Comparison of ENCODE assay signal across 1 mouse cellular context in the genomic region with DNA sequence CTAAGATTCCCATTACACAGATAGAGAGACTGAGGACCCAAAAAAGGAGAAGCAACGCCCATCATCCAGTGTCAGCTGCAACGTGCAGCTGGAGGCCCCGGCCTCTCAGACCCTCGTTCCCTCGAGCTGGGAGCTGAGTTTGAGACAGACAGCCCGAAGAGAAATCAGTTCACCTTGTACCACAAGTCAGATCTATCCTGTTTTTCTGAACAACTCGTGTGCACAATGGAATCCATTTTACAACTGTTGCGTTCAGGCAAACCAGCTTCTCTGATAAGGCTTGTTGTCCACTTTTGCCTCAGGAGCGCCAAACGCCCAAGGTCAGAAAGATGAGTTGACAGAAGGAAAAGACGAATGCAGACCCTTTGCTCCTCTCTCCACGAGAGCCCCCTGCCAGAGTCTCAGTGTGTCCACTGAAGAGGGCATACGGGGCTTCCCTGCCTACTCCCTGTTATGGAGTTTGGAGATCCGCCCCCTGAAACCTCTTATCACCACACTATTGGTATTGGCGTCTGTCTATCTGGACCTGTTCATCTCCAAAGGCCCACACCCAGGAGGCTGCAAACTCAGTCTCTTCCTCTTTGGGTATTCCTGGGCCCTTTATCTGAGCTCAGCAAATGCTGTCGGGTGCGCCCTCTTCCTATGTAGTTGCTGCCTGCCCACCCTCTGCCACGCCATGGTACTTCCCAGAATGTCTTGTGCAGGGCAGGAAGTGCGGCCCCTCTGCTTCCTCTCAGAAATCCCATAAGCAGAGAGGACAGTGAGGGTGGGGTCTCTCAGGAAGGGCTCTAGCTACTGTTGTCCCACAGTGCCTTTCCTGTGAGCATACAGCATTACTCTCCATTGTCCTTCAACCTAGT.
TF ChIP-seq lines count a peak whose summit lies in the region.

No protein-coding gene starts in this region.

TF ChIP-seq in MEL, 35 proteins besides CTCF, POLR2A, EP300 and RAD21 (continued from another document):
- TF ChIP-seq MAZ (IDR thresholded peaks at IDR 0.05; ENCODE audit: low read depth, low read length) (no peak; the same call in 1 of the 2 replicates), POLR2AphosphoS2 (IDR thresholded peaks at IDR 0.05; ENCODE audit: low read length) (peak; percentile 63; the same call in 1 of the 2 replicates), USF2 (IDR thresholded peaks at IDR 0.05; ENCODE audit: borderline replicate concordance in 1 of 2, insufficient read depth in 1 of 2, low read depth in 1 of 2, low read length in 2 of 2) (no peak), TAL1 (IDR thresholded peaks at IDR 0.05; ENCODE audit: low read length) (peak; percentile 80), TCF12 (IDR thresholded peaks at IDR 0.05; ENCODE audit: low read depth, low read length) (peak; percentile 89), JUND (IDR thresholded peaks at IDR 0.05; ENCODE audit: low read depth, low read length) (no peak), MEF2A (IDR thresholded peaks at IDR 0.05; ENCODE audit: extremely low read depth, insufficient replicate concordance, low read depth, low read length, poor library complexity, severe bottlenecking) (0 out of 2 replicates have a peak, but pooled peaks have one; percentile 19), ZNF384 (IDR thresholded peaks at IDR 0.05; ENCODE audit: low read depth, low read length) (no peak), SIN3A (IDR thresholded peaks at IDR 0.05; ENCODE audit: low read length) (peak; percentile 86), KAT2A (conservative IDR thresholded peaks at IDR 0.05; ENCODE audit: low read depth, low read length) (peak; percentile 45; the same call in 1 of the 2 replicates), MAX (IDR thresholded peaks at IDR 0.05; ENCODE audit: low read length) (peak; percentile 53; the same call in 1 of the 2 replicates), TBP (IDR thresholded peaks at IDR 0.05; ENCODE audit: low read depth, low read length) (peak; percentile 86), RCOR1 (IDR thresholded peaks at IDR 0.05; ENCODE audit: low read depth, low read length) (peak; percentile 71), MXI1 (IDR thresholded peaks at IDR 0.05; ENCODE audit: low read depth, low read length) (peak; percentile 59), GATA1 (IDR thresholded peaks at IDR 0.05; ENCODE audit: low read depth, low read length) (peak; percentile 94), GABPA (IDR thresholded peaks at IDR 0.05; ENCODE audit: low read depth, low read length) (no peak), ZMIZ1 (IDR thresholded peaks at IDR 0.05; ENCODE audit: low read depth, low read length) (peak; percentile 55), MAFK (IDR thresholded peaks at IDR 0.05; ENCODE audit: borderline replicate concordance, low read depth, low read length) (peak; percentile 76; the same call in 1 of the 2 replicates)
TF ChIP-seq in MEL: peak in this region for 22.
